9 mouse cellular contexts compared by ENCODE assay signal in genomic region chr10:75859107-75859746, GRCm38 (mm10). TPM values are rescaled to one million over a fixed set of nuclear protein-coding genes. Genes with fewer than 3 reads are reported as not detected.
DNase-seq lines count a peak whose midpoint lies in the region; ATAC-seq lines count a peak whose summit lies in the region.
"Had no signal": no experiment of that assay in that cellular context is flagged by ENCODE, and none has a peak within 500 bp of the region (broad histone marks: within the 10 kb centered on the region; RNA-seq: fewer than 3 reads in every experiment).

No protein-coding gene starts in this region.

- H3K27me3 ChIP-seq in heart, embryonic 13.5 days (replicated peaks) = no peaks in the 10 kb centered on the region
- no peaks in the 10 kb centered on the region for H3K27me3 ChIP-seq in limb, embryonic 10.5 days (ENCODE audit: low read depth, poor library complexity, severe bottlenecking)
- H3K27me3 ChIP-seq in midbrain, embryonic 13.5 days = no peaks in the 10 kb centered on the region

- no peaks in the 10 kb centered on the region for H3K9me3 ChIP-seq in heart, embryonic 13.5 days
- no peaks in the 10 kb centered on the region for H3K9me3 ChIP-seq in limb, embryonic 10.5 days (replicated peaks)
- no peaks in the 10 kb centered on the region for H3K9me3 ChIP-seq in midbrain, embryonic 13.5 days

- peak overlapping the region; percentile 97 for H3K9ac ChIP-seq in heart, embryonic 13.5 days
- peak overlapping the region; percentile 91 for H3K9ac ChIP-seq in midbrain, embryonic 13.5 days (replicated peaks)

- H3K27ac ChIP-seq in heart, embryonic 13.5 days (replicated peaks) = peak overlapping the region; percentile 98
- peak overlapping the region; percentile 99 for H3K27ac ChIP-seq in limb, embryonic 10.5 days
- peak overlapping the region; percentile 94 for H3K27ac ChIP-seq in midbrain, embryonic 13.5 days

- peaks cover 35% of the 10 kb centered on the region for H3K4me1 ChIP-seq in heart, embryonic 13.5 days
- peaks cover 25% of the 10 kb centered on the region for H3K4me1 ChIP-seq in limb, embryonic 10.5 days
- peaks cover 34% of the 10 kb centered on the region for H3K4me1 ChIP-seq in midbrain, embryonic 13.5 days (replicated peaks)

- peak; percentile 55; the same call in 1 of the 2 replicates for ATAC-seq in heart, embryonic 13.5 days (ENCODE audit: extremely low read depth, insufficient number of reproducible peaks, low FRiP score, low TSS enrichment)
- peak; percentile 76 for ATAC-seq in midbrain, embryonic 13.5 days

- H3K4me2 ChIP-seq in heart, embryonic 13.5 days = peak overlapping the region; percentile 84
- H3K4me2 ChIP-seq in midbrain, embryonic 13.5 days (replicated peaks) = peak overlapping the region; percentile 79

- 3% methylated on average over 24 of the region's 27 CpGs for WGBS in heart, embryonic 13.5 days
- whole genome bisulfite sequencing in limb, embryonic 10.5 days = 1% methylated on average over 27 of the region's 27 CpGs
- 1% methylated on average over 26 of the region's 27 CpGs for WGBS in midbrain, embryonic 13.5 days

- DNase-seq in adrenal gland, adult (ENCODE audit: inconsistent age in 2 of 2, low spot score in 1 of 2) = peak; percentile 52 to 80
- no peak for DNase-seq in adrenal gland, adult 18-20 months (ENCODE audit: low spot score in 2 of 2)
- DNase-seq in B cell, adult 2 months = peak; percentile 17 to 27
- DNase-seq in cerebellum, postnatal 10 days = peak; percentile 75 to 81
- peak; percentile 83 for DNase-seq in limb, embryonic 10.5 days (ENCODE audit: low spot score)
- DNase-seq in urinary bladder, postnatal 25 days (ENCODE audit: low spot score) = no peak

- H3K36me3 ChIP-seq in heart, embryonic 13.5 days = peaks cover 21% of the 10 kb centered on the region
- H3K36me3 ChIP-seq in limb, embryonic 10.5 days = peaks cover 32% of the 10 kb centered on the region
- peaks cover 17% of the 10 kb centered on the region for H3K36me3 ChIP-seq in midbrain, embryonic 13.5 days

- peak overlapping the region; percentile 82 for H3K4me3 ChIP-seq in heart, embryonic 13.5 days
- H3K4me3 ChIP-seq in limb, embryonic 10.5 days = peak overlapping the region; percentile 87
- peak overlapping the region; percentile 74 for H3K4me3 ChIP-seq in midbrain, embryonic 13.5 days (replicated peaks)

RNA-seq across cellular contexts. Expression of gene Mif, which starts 0.8 kb away (rescaled TPM):
- 100 to 1,000 TPM; 221 to 268 TPM for total RNA-seq in adrenal gland, adult 18-20 months (2021)
- 2,411 and 2,681 TPM in 2 replicates for polyA plus RNA-seq in heart, embryonic 13.5 days (2015; fragmentation: Nextera tagmentation; extraction: Ambion mirVana)
- polyA plus RNA-seq in limb, embryonic 10.5 days (2016; fragmentation: Nextera tagmentation; extraction: Ambion mirVana) = 3,225 and 4,131 TPM in 2 replicates
- polyA plus RNA-seq in midbrain, embryonic 13.5 days (2015; fragmentation: Nextera tagmentation; extraction: Ambion mirVana) = 1,337 and 1,364 TPM in 2 replicates

RNA-seq across cellular contexts. Expression of gene Gstt2, which starts 22.0 kb away (rescaled TPM):
- total RNA-seq in adrenal gland, adult 18-20 months (2021) = 10 to 100 TPM; 25.5 to 31.1 TPM
- polyA plus RNA-seq in heart, embryonic 13.5 days (2015; fragmentation: Nextera tagmentation; extraction: Ambion mirVana) = 9.5 and 13.0 TPM in 2 replicates
- polyA plus RNA-seq in limb, embryonic 10.5 days (2016; fragmentation: Nextera tagmentation; extraction: Ambion mirVana) = 4.9 and 6.5 TPM in 2 replicates
- polyA plus RNA-seq in midbrain, embryonic 13.5 days (2015; fragmentation: Nextera tagmentation; extraction: Ambion mirVana) = 5.8 and 5.9 TPM in 2 replicates

RNA-seq across cellular contexts. Expression of gene Derl3, which starts 34.0 kb away (rescaled TPM):
- 1 to 10 TPM; 1.4 to 2.3 TPM for total RNA-seq in adrenal gland, adult 18-20 months (2021)
- 2.4 TPM in 2 replicates for polyA plus RNA-seq in heart, embryonic 13.5 days (2015; fragmentation: Nextera tagmentation; extraction: Ambion mirVana)
- 3.1 and 3.8 TPM in 2 replicates for polyA plus RNA-seq in limb, embryonic 10.5 days (2016; fragmentation: Nextera tagmentation; extraction: Ambion mirVana)
- polyA plus RNA-seq in midbrain, embryonic 13.5 days (2015; fragmentation: Nextera tagmentation; extraction: Ambion mirVana) = 1.9 and 2.1 TPM in 2 replicates

RNA-seq across cellular contexts. Expression of gene Gstt4, which starts 36.9 kb away (rescaled TPM):
- not detected for total RNA-seq in adrenal gland, adult 18-20 months (2021)
- polyA plus RNA-seq in heart, embryonic 13.5 days (2015; fragmentation: Nextera tagmentation; extraction: Ambion mirVana) = not detected in 2 replicates
- polyA plus RNA-seq in limb, embryonic 10.5 days (2016; fragmentation: Nextera tagmentation; extraction: Ambion mirVana) = not detected in 2 replicates
- polyA plus RNA-seq in midbrain, embryonic 13.5 days (2015; fragmentation: Nextera tagmentation; extraction: Ambion mirVana) = not detected in 2 replicates
- total RNA-seq: left cerebral cortex, postnatal 14 days had no signal

Comparison
In these comparisons a context has a peak if more than half of its experiments do, and no peak if none do; other contexts are left out.
1. DNase-seq: peak in adrenal gland, adult (2 of 2), B cell, adult 2 months (2 of 2), cerebellum, postnatal 10 days (2 of 2) and limb, embryonic 10.5 days (single experiment); none in adrenal gland, adult 18-20 months (0 of 2) and urinary bladder, postnatal 25 days (single experiment).
2. Peak in every context shown above with its lines, with median percentiles within 50 percentile points of each other: H3K27ac ChIP-seq and H3K4me3 ChIP-seq.